Mouse (Mus musculus): ENCODE measurements around the gene Vangl2. TPM values are rescaled to one million over a fixed set of nuclear protein-coding genes. Genes with fewer than 3 reads are reported as not detected.

Gene Vangl2
- total RNA-seq, 2 experiments from 2014 or later: 0.77 to 0.95 TPM

DNA sequence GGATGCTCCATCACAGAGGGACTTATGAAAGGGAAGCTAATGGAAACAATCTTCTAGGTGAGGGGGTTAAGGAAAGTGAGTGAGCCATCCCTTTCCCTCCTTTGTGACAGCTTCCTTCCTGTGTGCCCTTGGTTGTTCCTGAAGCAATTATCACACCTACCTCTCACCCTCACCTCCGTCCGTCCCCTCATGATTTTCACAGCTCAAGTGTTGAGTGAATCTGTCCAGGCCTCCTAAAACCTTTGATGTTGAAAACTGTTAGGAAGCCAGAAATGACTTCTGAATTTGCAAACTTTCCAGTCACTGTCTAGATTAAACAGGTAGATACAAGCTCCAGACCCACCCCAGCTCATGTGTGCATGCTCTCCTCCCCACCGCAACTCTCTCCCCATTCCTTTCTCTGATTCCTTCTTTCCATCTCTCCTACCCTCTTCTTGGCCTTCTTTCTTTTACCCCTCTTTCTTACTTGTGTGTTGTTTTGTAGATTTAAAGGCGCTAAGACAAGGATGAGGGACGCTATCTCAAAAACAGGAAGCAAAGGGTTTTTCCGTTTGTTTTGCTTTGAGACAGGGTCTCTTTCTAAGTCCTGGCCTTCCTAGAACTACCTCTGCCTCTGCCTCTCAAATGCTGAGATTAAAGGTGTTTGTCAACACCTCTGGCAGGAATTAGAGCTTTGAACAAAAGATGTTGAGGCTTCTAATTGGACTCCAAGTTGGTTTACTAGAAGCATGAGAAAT is 62.0 kb downstream of the Vangl2 start:
- DNase-seq: no peak

DNA sequence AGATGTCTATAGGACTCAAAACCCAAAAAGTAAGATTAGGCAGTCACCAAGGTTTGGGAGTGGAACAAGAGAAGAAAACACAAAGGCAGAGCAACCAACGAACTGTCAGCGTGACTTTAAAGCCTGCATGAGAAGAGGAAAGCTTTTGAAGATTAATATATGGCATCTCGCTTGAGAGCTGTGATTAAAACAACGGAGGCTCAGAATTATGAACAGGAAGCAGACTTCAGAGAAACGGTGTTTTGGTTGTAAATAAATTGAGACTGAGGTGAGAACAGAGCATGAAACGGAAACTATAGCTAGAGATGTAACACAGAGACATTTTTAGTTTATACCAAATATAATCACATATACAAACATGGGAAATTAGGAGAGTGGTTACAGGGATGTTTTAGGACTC is 64.6 kb downstream of the Vangl2 start:
- no peak for DNase-seq

DNA sequence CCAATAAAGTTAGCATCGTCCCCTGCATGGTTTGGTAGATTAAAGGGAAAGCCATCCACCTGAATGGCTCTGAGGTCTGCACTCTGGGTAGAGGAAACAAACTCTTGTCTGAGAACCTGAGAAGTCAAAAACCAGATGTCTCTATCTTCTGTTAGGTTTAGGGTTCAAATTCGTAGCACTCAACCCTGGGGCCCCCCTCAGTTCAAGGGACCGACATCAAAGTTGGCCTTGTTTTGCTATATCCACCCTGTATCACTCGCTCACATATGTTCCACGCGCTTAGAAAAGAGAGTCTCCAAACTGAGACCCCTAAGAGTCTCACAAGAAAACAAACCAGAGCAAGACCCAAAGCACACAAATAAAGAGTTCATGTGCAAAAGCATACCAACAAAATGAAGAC is 66.5 kb downstream of the Vangl2 start:
- DNase-seq: no peak

DNA sequence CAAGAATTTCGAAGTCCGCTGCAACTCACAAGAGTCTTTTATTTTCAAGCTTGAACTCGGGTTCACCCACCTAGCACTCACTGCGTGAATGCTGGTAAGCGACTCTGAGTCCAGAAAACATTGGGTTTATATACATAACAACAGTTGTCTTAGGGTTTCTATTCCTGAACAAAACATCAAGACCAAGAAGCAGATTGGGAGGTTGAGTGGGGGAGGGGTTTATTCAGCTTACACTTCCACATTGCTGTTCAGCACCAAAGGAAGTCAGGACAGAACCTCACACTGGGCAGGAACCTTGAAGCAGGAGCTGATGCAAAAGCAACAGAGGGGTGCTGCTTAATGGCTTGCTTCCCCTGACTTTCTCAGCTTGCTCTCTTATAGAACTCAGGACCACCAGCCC is 67.5 kb downstream of the Vangl2 start:
- no peak for DNase-seq

DNA sequence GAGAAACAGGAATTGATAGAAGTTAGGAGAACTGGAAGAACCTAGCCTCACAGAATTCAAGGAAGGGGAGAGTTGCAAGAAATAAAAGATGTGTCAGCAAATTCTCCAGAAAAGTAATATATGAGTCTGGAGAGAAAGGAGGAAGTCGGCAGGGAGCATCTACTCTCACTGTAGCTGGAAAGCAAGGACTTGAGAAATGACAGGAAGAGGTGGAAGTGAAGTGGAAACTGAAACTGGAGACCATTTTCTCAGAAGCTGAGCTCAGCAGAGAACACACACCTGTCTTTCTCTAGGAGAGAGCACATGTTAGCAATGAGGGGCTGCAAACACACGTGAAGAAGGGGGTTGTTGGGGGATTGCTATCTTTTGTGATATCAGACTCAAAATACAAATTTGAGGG is 70.8 kb downstream of the Vangl2 start:
- DNase-seq: peak in 1 of 2 experiments; percentile 14

DNA sequence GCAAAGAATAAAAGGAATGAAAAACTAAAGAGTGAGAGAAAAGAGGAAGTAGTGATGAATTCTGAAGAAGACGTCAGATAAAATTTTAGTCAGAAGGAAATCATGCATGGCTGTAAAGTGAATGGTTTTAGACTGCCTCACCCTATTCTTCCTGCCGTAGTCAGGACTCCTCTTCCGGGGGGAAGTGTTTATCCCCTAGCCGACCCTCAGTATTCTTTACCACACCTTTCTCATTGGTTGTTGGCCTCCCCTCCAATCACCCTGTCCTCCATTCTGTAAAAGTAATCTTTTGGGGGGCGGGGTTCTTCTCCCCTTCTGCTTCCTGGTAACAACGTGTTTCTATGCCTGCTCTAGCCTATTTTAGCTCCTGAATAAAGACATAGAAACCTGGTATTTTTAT is 73.2 kb downstream of the Vangl2 start:
- peak in 1 of 2 experiments; percentile 10 for DNase-seq

Other genes with a start within 250 kb of the Vangl2 start
- gene Cd84, start 188.7 kb downstream of the Vangl2 start, total RNA-seq (2021): 1 to 10 TPM; 1.5 to 2.5 TPM
- under 1 TPM in 1 of 2 experiments, not detected in 1; 0.36 TPM for gene Gm10521, start 132.8 kb downstream of the Vangl2 start, total RNA-seq (2021)
- gene Slamf6, start 110.9 kb downstream of the Vangl2 start, total RNA-seq (2021): 1 to 10 TPM in 1 of 2 experiments, under 1 TPM in 1; 0.10 to 1.3 TPM
- not detected for gene Nhlh1, start 29.1 kb upstream of the Vangl2 start, total RNA-seq (2021)
- gene Copa, start 54.1 kb upstream of the Vangl2 start, total RNA-seq (2021): 100 to 1,000 TPM; 106 to 108 TPM
- 10 to 100 TPM; 39.5 to 43.8 TPM for gene Ncstn, start 54.4 kb upstream of the Vangl2 start, total RNA-seq (2021)
- gene Pex19, start 98.3 kb upstream of the Vangl2 start, total RNA-seq (2021): 100 to 1,000 TPM; 116 to 143 TPM
- 100 to 1,000 TPM; 110 to 119 TPM for gene Dcaf8, start 119.6 kb upstream of the Vangl2 start, total RNA-seq (2021)
- 10 to 100 TPM; 57.4 to 69.9 TPM for gene Pea15a, start 178.4 kb upstream of the Vangl2 start, total RNA-seq (2021)
- 1 to 10 TPM; 2.2 to 2.7 TPM for gene Casq1, start 191.4 kb upstream of the Vangl2 start, total RNA-seq (2021)
- not detected for gene Atp1a4, start 230.0 kb upstream of the Vangl2 start, total RNA-seq (2021)
- 10 to 100 TPM in 1 of 2 experiments, 1 to 10 TPM in 1; 9.8 to 10.1 TPM for gene Igsf8, start 233.2 kb upstream of the Vangl2 start, total RNA-seq (2021)